Mouse (Mus musculus): Measurements from ENCODE around the gene Thoc3. TPM values are rescaled to one million over a fixed set of nuclear protein-coding genes. Genes with fewer than 3 reads are reported as not detected.

Gene Thoc3
- polyA plus RNA-seq, 1 experiment from 2014 or later = 131 TPM

- H3K9me3 ChIP-seq = no peaks in the 10 kb centered on the region; the same call in 1 of the 2 replicates
- H3K36me3 ChIP-seq = no peaks in the 10 kb centered on the region
- no peak overlapping the region for H3K27ac ChIP-seq
- H3K9ac ChIP-seq = no peak overlapping the region
- 80% methylated on average over 3 of the region's 3 CpGs for WGBS
- ATAC-seq (ENCODE audit: low FRiP score, low read depth) = no peak
- H3K4me3 ChIP-seq = no peak overlapping the region
- no peaks in the 10 kb centered on the region for H3K4me1 ChIP-seq
- no peak overlapping the region for H3K4me2 ChIP-seq (replicated peaks)
- no peaks in the 10 kb centered on the region for H3K27me3 ChIP-seq
These were observed 57.0 kb downstream of the Thoc3 start for GRCm38 (mm10) chr13:54411656-54412055.

Other genes with a start within 250 kb of the Thoc3 start
- gene Cplx2, start 97.5 kb downstream of the Thoc3 start, polyA plus RNA-seq (2015; fragmentation: Nextera tagmentation; extraction: Ambion mirVana) = 3.8 and 4.0 TPM in 2 replicates
- 16.2 and 17.4 TPM in 2 replicates for gene Simc1, start 34.9 kb upstream of the Thoc3 start, polyA plus RNA-seq (2015; fragmentation: Nextera tagmentation; extraction: Ambion mirVana)
- 150 and 156 TPM in 2 replicates for gene 4833439L19Rik, start 96.6 kb upstream of the Thoc3 start, polyA plus RNA-seq (2015; fragmentation: Nextera tagmentation; extraction: Ambion mirVana)
- gene Arl10, start 106.2 kb upstream of the Thoc3 start, polyA plus RNA-seq (2015; fragmentation: Nextera tagmentation; extraction: Ambion mirVana) = 33.6 and 39.5 TPM in 2 replicates
- 91.5 and 91.9 TPM in 2 replicates for gene Nop16, start 121.2 kb upstream of the Thoc3 start, polyA plus RNA-seq (2015; fragmentation: Nextera tagmentation; extraction: Ambion mirVana)
- 165 and 168 TPM in 2 replicates for gene Higd2a, start 121.4 kb upstream of the Thoc3 start, polyA plus RNA-seq (2015; fragmentation: Nextera tagmentation; extraction: Ambion mirVana)
- 30.3 and 31.2 TPM in 2 replicates for gene Cltb, start 142.5 kb upstream of the Thoc3 start, polyA plus RNA-seq (2015; fragmentation: Nextera tagmentation; extraction: Ambion mirVana)
- gene Faf2, start 152.9 kb upstream of the Thoc3 start, polyA plus RNA-seq (2015; fragmentation: Nextera tagmentation; extraction: Ambion mirVana) = 85.8 and 90.0 TPM in 2 replicates
- gene Rnf44, start 225.1 kb upstream of the Thoc3 start, polyA plus RNA-seq (2015; fragmentation: Nextera tagmentation; extraction: Ambion mirVana) = 57.3 and 60.4 TPM in 2 replicates
- 0.05 TPM in 2 replicates for gene Cdhr2, start 232.6 kb upstream of the Thoc3 start, polyA plus RNA-seq (2015; fragmentation: Nextera tagmentation; extraction: Ambion mirVana)